Mouse (Mus musculus): ENCODE measurements around the gene Cirbp.

The Cirbp gene

GRCm38 (mm10) chr10:80137626-80138552 is 27.9 kb upstream of the Cirbp start:
- DNase-seq (ENCODE audit: extremely low read depth, low read depth): no peak

- DNase-seq (ENCODE audit: extremely low read depth, low read depth): no peak
Observed at GRCm38 (mm10) chr10:80138553-80139438, 27.0 kb upstream of the Cirbp start, which contains the start of gene Atp5d. Atp5d (plus strand) TSS chr10:80138632.

GRCm38 (mm10) chr10:80139439-80139775 is 26.4 kb upstream of the Cirbp start:
- DNase-seq (ENCODE audit: extremely low read depth, low read depth): no peak

- no peak for DNase-seq (ENCODE audit: extremely low read depth, low read depth)
Observed at GRCm38 (mm10) chr10:80139975-80140665, 25.7 kb upstream of the Cirbp start.

GRCm38 (mm10) chr10:80140666-80141035 is 25.1 kb upstream of the Cirbp start, which contains the start of gene Cbarp:
Cbarp (minus strand) TSS chr10:80140835.
- no peak for DNase-seq (ENCODE audit: extremely low read depth, low read depth)

GRCm38 (mm10) chr10:80141243-80141642 is 24.5 kb upstream of the Cirbp start:
- peak; percentile 89 for DNase-seq (ENCODE audit: extremely low read depth, low read depth)

GRCm38 (mm10) chr10:80141786-80142529 is 23.8 kb upstream of the Cirbp start:
- peak; percentile 97 for DNase-seq (ENCODE audit: extremely low read depth, low read depth)

GRCm38 (mm10) chr10:80142530-80142925 is 23.3 kb upstream of the Cirbp start:
- no peak for DNase-seq (ENCODE audit: extremely low read depth, low read depth)

- DNase-seq (ENCODE audit: extremely low read depth, low read depth): no peak
Observed at GRCm38 (mm10) chr10:80143664-80144063, 22.1 kb upstream of the Cirbp start.

GRCm38 (mm10) chr10:80144159-80144558 is 21.6 kb upstream of the Cirbp start:
- no peak for DNase-seq (ENCODE audit: extremely low read depth, low read depth)

- no peak for DNase-seq (ENCODE audit: extremely low read depth, low read depth)
Observed at GRCm38 (mm10) chr10:80144864-80145838, 20.6 kb upstream of the Cirbp start.

- no peak for DNase-seq (ENCODE audit: extremely low read depth, low read depth)
Observed at GRCm38 (mm10) chr10:80145896-80146295, 19.9 kb upstream of the Cirbp start.

GRCm38 (mm10) chr10:80146568-80147011 is 19.2 kb upstream of the Cirbp start:
- DNase-seq (ENCODE audit: extremely low read depth, low read depth): no peak

GRCm38 (mm10) chr10:80147146-80147718 is 18.6 kb upstream of the Cirbp start:
- no peak for DNase-seq (ENCODE audit: extremely low read depth, low read depth)

GRCm38 (mm10) chr10:80147719-80148601 is 17.8 kb upstream of the Cirbp start, which contains the start of gene Midn:
Midn (plus strand) TSS chr10:80148272.
- DNase-seq (ENCODE audit: extremely low read depth, low read depth): no peak

GRCm38 (mm10) chr10:80148610-80149290 is 17.0 kb upstream of the Cirbp start:
- DNase-seq (ENCODE audit: extremely low read depth, low read depth): peak; percentile 77
